Mouse (Mus musculus) bone marrow, adult 2 months (tissue): ENCODE results near the gene Il17ra.

Experiments used
- CTCF ChIP-seq: fragments of 200-500 bp; IDR thresholded peaks from 2 replicates; pipeline ENCODE4 v1.5.1; 2011; ENCODE audit warnings: low read length, control low read depth; ENCODE audit not compliant: control insufficient read depth, insufficient read depth
- POLR2A ChIP-seq: fragments of 200-500 bp; IDR thresholded peaks from 2 replicates; pipeline ENCODE4 v1.6.1; 2011; ENCODE audit warnings: low read depth, mild to moderate bottlenecking, control low read depth, low read length, borderline replicate concordance; ENCODE audit not compliant: control insufficient read depth

GRCm38 (mm10) chr6:120457074-120457473 is 6.0 kb upstream of the Il17ra start:
- TF ChIP-seq POLR2A = no peak
- peak; percentile 21; the same call in 1 of the 2 replicates for TF ChIP-seq CTCF
